Mouse (Mus musculus) testis, adult 2 months (tissue): ENCODE results near the gene Fmo5. TPM values are rescaled to one million over a fixed set of nuclear protein-coding genes. Genes with fewer than 3 reads are reported as not detected.

Experiments used
- H3K27ac ChIP-seq: fragments of 200-500 bp; 2 replicates; pipeline ENCODE4 v1.5.1; 2012; ENCODE audit warnings: low read depth, low read length; ENCODE audit not compliant: control insufficient read depth, insufficient read depth
- H3K27me3 ChIP-seq: fragments of 200-500 bp; 2 replicates; pipeline ENCODE4 v1.6.1; 2012; ENCODE audit warnings: mild to moderate bottlenecking, low read length, moderate library complexity; ENCODE audit not compliant: control insufficient read depth, insufficient read depth
- H3K36me3 ChIP-seq: fragments of 200-500 bp; 2 replicates; pipeline ENCODE4 v1.6.1; 2012; ENCODE audit warnings: mild to moderate bottlenecking, low read length; ENCODE audit not compliant: control insufficient read depth, insufficient read depth
- H3K4me1 ChIP-seq: fragments of 200-500 bp; 2 replicates; pipeline ENCODE4 v1.6.1; 2012; ENCODE audit warnings: low read length; ENCODE audit not compliant: control insufficient read depth, insufficient read depth
- H3K4me3 ChIP-seq: fragments of 200-500 bp; 2 replicates; pipeline ENCODE4 v1.5.1; 2012; ENCODE audit warnings: low read depth, mild to moderate bottlenecking, low read length, moderate library complexity, mixed read lengths; ENCODE audit not compliant: control insufficient read depth
- CTCF ChIP-seq: fragments of 200-500 bp; IDR thresholded peaks from 2 replicates; pipeline ENCODE4 v1.5.1; 2012; ENCODE audit warnings: low read depth, mild to moderate bottlenecking, inconsistent platforms, low read length, moderate library complexity; ENCODE audit not compliant: control insufficient read depth, insufficient read depth, insufficient replicate concordance
- POLR2A ChIP-seq: fragments of 200-500 bp; IDR thresholded peaks from 2 replicates; pipeline ENCODE4 v1.6.1; 2012; ENCODE audit warnings: low read depth, mild to moderate bottlenecking, inconsistent platforms, low read length, moderate library complexity; ENCODE audit not compliant: control insufficient read depth
- polyA plus RNA-seq: library from polyadenylated mRNA; depleted of rRNA; stranded (reverse); fragments of >200 nt; gene quantifications from 2 replicates; pipeline ENCODE4 v1.2.3, GENCODE M21; 2012; rRNA removed

Gene Fmo5
- polyA plus RNA-seq, 1 experiment = 1.3 TPM

- Histone ChIP-seq H3K27me3 (no peaks in the 10 kb centered on the region), H3K27ac (no peak overlapping the region), H3K36me3 (peaks cover 3% of the 10 kb centered on the region; the same call in 1 of the 2 replicates), H3K4me1 (peaks cover 5% of the 10 kb centered on the region), H3K4me3 (peak overlapping the region; percentile 78)
- TF ChIP-seq CTCF (no peak), POLR2A (no peak)
Observed at GRCm38 (mm10) chr3:97701198-97701597, 72.6 kb downstream of the Fmo5 start.

DNA sequence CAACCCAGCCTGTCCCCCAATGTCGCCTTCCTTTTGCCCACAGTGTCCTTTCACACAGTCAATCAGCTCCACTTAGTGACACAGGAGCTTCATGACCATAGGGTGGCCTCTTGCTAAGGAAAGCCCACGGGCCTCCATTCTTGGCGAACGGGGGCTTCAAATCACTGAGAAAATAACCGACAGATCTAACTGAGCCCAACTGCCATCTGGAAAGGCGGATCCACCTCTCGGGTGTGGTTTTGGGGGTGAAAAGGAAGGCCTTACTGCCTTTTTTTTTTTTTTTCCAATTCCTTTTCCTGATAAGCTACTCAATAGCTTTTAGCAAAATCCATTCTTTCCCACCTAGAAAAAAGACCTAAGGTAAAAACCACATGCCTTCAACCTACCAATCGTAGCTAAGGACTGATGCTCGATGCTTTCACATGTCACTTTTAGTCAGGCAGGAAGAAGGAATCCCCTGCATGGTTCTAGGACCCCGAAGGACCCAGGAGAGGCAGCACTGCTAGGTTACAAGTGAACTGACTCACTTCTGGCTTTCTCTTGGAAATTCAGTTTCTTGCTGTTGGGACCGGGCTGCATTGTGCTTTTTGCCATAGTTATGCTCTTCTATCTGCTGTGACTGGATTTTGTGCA is 74.0 kb downstream of the Fmo5 start:
- Histone ChIP-seq H3K27me3 (no peaks in the 10 kb centered on the region), H3K4me1 (peaks cover 5% of the 10 kb centered on the region), H3K36me3 (peaks cover 1% of the 10 kb centered on the region; the same call in 1 of the 2 replicates), H3K27ac (0 out of 2 replicates have a peak overlapping the region, but pooled peaks have one; percentile 16), H3K4me3 (peak overlapping the region; percentile 78)
- TF ChIP-seq CTCF = no peak

Other genes with a start within 250 kb of the Fmo5 start
- not detected in 2 replicates for gene Olfr1402, start 206.8 kb upstream of the Fmo5 start, polyA plus RNA-seq
- gene Chd1l, start 18.6 kb upstream of the Fmo5 start, polyA plus RNA-seq = 37.9 and 39.1 TPM in 2 replicates
- 10.6 and 11.4 TPM in 2 replicates for gene Prkab2, start 29.4 kb downstream of the Fmo5 start, polyA plus RNA-seq
- not detected in 2 replicates for gene Gm17651, start 45.9 kb downstream of the Fmo5 start, polyA plus RNA-seq